Mouse (Mus musculus): ENCODE results near the gene Ift20.
"Not testable (repeated sequence)": the region's sequence is repeated elsewhere in the genome, so short reads cannot be mapped to it uniquely, and the experiment has no call there.

Ift20 gene

GRCm38 (mm10) chr11:78566775-78567174, 30.6 kb downstream of the Ift20 start:
- peak; percentile 61 for DNase-seq (ENCODE audit: low spot score)

DNA sequence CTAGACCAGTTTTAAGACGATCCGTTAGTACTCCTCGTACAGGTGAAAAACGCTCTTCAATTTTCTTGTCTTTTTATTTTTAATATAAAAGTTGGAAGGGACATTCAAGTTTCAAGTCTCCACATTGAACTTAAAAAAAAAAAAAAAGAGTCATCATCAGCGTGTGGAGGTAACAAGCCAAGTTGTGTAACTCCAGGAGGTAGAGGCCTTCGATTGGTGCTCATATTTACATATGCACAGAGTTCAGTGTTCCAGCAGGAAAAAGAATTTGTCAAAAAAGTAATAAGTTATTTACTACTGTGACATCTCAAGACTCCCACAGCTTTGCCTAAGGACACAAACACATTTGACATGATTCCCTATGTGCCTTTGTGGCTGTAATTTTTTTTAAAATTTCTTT, 31.5 kb downstream of the Ift20 start:
- no peak for DNase-seq (ENCODE audit: low spot score)

GRCm38 (mm10) chr11:78568827-78569226, 32.7 kb downstream of the Ift20 start:
- DNase-seq (ENCODE audit: low spot score), result no peak

GRCm38 (mm10) chr11:78569806-78570205, 33.6 kb downstream of the Ift20 start:
- no peak for DNase-seq (ENCODE audit: low spot score)

DNA sequence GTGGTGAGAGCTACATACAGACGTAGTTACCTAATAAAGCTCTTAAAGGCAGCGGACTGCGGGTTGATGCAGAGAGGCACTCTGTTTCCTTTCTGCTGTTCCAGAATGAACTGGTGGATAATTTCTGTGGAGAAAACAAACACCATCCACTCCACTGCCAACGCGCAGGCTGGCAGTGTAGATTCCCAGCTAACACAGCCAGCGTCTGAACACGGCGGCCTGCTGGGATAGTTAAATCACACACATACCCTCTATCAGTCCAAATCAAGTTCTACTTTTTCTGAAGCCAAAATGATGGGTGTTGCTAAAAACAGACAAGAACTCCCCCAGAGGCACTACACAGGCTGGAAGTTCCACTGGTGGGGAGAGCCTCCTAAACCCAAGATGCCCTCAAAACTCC, 35.3 kb downstream of the Ift20 start:
- DNase-seq (ENCODE audit: low spot score), result no peak

DNA sequence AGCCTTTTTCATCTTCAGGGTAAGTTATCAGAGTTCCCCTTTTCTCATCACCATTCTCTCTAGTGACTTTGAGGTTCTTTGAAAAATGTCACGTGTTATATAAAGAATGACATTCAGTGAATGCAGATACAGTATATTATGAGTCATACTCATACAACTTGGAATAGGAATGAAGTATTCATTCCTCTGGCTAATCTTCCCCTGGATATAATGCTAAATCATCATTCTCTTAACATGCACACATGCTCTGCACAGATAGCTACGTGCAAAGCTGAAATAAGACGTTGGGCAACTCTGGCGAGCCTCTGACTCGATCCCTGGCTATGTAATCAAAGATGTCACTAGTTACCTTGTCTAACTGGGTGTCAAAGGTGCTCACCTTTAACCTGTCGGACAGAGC, 35.7 kb downstream of the Ift20 start:
- DNase-seq (ENCODE audit: low spot score), result no peak

GRCm38 (mm10) chr11:78574031-78574430, 37.9 kb downstream of the Ift20 start:
- DNase-seq (ENCODE audit: low spot score), result not testable (repeated sequence)

DNA sequence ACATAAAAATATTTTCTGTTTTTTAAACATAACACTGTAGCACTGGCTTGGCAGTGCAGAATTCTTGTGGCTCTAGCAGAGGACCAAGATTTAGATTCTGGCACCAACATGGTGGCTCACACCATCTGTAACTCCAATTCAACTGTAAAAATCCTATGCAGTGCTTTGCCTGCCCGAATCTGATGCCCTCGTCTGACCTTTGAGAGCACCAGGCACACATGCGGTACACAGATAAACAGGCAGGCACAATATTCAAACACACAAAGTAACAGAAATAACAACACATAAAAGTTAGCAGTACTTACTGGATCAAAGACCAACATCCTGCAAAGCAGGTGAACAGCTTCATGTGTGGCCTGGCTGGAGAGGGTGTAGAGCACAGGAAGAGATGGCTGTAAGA, 38.4 kb downstream of the Ift20 start:
- DNase-seq (ENCODE audit: low spot score), result no peak

DNA sequence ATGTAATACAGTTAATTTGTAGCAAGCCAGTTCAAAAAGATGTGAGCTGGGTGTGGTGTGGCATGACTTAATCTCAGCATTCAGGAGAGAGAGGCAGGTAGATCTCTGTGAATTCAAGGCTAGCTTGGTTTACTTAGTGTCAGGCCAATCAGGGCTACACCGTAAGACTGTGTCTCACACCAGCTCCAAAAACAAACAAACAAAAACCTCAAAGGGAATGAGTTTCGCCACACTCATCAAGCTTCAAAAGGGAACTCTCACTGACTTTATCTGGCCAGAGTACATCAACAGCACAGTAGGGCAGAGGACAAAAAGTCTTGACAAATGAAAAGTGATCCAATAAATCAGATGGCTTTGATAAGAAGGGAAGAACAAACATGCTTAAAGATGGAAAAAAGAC, 38.8 kb downstream of the Ift20 start:
- no peak for DNase-seq (ENCODE audit: low spot score)

DNA sequence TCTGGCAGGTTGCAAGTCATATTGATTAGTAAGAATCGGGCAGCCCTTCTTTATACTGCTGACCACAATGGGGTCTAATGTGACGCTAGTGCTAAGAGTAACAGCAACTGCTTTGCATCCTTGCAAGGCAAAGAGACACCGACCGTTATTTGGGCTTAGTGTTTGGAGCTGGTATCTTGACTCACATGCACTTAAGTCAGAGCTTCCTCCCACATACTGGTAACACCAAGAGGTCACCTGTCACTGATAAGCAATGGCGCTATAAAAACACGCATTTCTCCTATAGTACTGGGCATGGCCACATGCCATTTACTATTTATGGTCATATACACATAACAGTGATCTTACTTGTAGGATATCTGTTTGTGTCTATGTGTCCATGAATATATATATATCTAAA, 46.7 kb downstream of the Ift20 start:
- no peak for DNase-seq (ENCODE audit: low spot score)

DNA sequence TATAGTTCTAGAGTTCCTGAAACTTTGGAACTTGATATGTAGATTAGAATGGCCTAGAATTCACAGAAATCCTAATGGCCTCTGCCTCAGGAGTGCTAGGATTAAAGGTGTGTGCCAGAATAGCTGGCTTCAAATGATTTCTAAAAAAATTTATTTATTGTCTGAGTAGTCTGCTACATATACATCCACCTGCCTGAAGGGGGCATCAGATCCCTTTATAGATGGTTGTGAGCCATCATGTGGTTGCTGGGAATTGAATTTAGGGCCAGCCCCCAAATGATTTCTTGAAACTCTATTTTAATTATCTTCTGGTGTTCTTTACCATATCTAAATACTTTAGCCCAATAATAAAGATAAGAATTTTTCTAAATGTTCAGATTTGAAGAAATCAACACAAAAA, 49.9 kb downstream of the Ift20 start:
- DNase-seq (ENCODE audit: low spot score), result no peak

DNA sequence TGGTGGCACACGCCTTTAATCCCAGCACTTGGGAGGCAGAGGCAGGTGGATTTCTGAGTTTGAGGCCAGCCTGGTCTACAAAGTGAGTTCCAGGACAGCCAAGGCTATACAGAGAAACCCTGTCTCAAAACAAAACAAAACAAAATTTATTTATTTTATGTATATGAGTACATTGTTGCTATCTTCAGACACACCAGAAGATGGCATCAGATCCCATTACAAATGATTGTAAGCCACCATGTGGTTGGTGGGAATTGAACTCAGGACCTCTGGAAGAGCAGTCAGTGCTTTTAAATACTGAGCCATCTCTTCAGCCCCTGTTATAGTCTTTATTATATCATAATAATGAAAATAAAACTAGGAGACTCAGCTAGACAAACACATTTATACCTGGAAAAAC, 51.5 kb downstream of the Ift20 start:
- DNase-seq (ENCODE audit: low spot score), result not testable (repeated sequence)
